In genomic region chr5:115670406-115670805, GRCm38 (mm10) we compare ENCODE assay signal across 23 mouse cellular contexts. TPM values are rescaled to one million over a fixed set of nuclear protein-coding genes. Genes with fewer than 3 reads are reported as not detected.
DNase-seq lines count a peak whose midpoint lies in the region; ATAC-seq and TF ChIP-seq lines count a peak whose summit lies in the region.
"Had no signal": no experiment of that assay in that cellular context is flagged by ENCODE, and none has a peak within 500 bp of the region (broad histone marks: within the 10 kb centered on the region; RNA-seq: fewer than 3 reads in every experiment).

No protein-coding gene starts in this region.

- H3K4me2 ChIP-seq in lung, postnatal 0 days (replicated peaks; ENCODE audit: low read depth, low read length): no peak overlapping the region
- no peak overlapping the region for H3K4me2 ChIP-seq in intestine, embryonic 15.5 days (replicated peaks)
- no peak overlapping the region for H3K4me2 ChIP-seq in stomach, embryonic 15.5 days
- H3K4me2 ChIP-seq: embryonic facial prominence, embryonic 13.5 days; forebrain, embryonic 12.5 days; heart, embryonic 15.5 days; hindbrain, embryonic 12.5 days had no signal

- peaks cover 39% of the 10 kb centered on the region; the same call in 1 of the 2 replicates for H3K27me3 ChIP-seq in heart, embryonic 10.5 days (ENCODE audit: insufficient read depth, poor library complexity, severe bottlenecking)
- no peaks in the 10 kb centered on the region for H3K27me3 ChIP-seq in lung, postnatal 0 days (replicated peaks; ENCODE audit: insufficient read depth, low read length)
- no peaks in the 10 kb centered on the region for H3K27me3 ChIP-seq in intestine, embryonic 15.5 days (replicated peaks)
- no peaks in the 10 kb centered on the region for H3K27me3 ChIP-seq in stomach, embryonic 15.5 days (replicated peaks)
- H3K27me3 ChIP-seq: embryonic facial prominence, embryonic 13.5 days; hindbrain, embryonic 12.5 days; Patski had no signal

- TF ChIP-seq EP300 in lung, postnatal 0 days (IDR thresholded peaks at IDR 0.05): no peak

- no peak overlapping the region for H3K27ac ChIP-seq in heart, embryonic 10.5 days
- no peak overlapping the region for H3K27ac ChIP-seq in lung, postnatal 0 days (ENCODE audit: low read length)
- no peak overlapping the region for H3K27ac ChIP-seq in intestine, embryonic 15.5 days
- no peak overlapping the region for H3K27ac ChIP-seq in stomach, embryonic 15.5 days
- H3K27ac ChIP-seq: embryonic facial prominence, embryonic 13.5 days; forebrain, embryonic 12.5 days; gastrocnemius, adult 2 months; heart, embryonic 15.5 days; hindbrain, embryonic 12.5 days had no signal

- no peak overlapping the region for H3K9ac ChIP-seq in lung, postnatal 0 days (replicated peaks; ENCODE audit: low read depth)
- no peak overlapping the region for H3K9ac ChIP-seq in intestine, embryonic 15.5 days
- no peak overlapping the region for H3K9ac ChIP-seq in stomach, embryonic 15.5 days
- H3K9ac ChIP-seq: forebrain, embryonic 12.5 days; heart, embryonic 15.5 days; hindbrain, embryonic 12.5 days had no signal

- 40% methylated on average over 2 of the region's 2 CpGs for WGBS in heart, embryonic 10.5 days
- 39% methylated on average over 2 of the region's 2 CpGs for WGBS in lung, postnatal 0 days
- WGBS in intestine, embryonic 15.5 days: 50% methylated on average over 2 of the region's 2 CpGs
- 42% methylated on average over 2 of the region's 2 CpGs for WGBS in stomach, embryonic 15.5 days

- ATAC-seq in lung, postnatal 0 days: peak; percentile 28; the same call in 1 of the 2 replicates
- ATAC-seq in intestine, embryonic 15.5 days: peak; percentile 88
- peak; percentile 47; the same call in 1 of the 2 replicates for ATAC-seq in stomach, embryonic 15.5 days (ENCODE audit: insufficient read depth, low FRiP score, low read depth)
- ATAC-seq: activated CD4-positive, CD25-positive, alpha-beta regulatory T cell, adult 4 months; forebrain, embryonic 16.5 days; hindbrain, embryonic 16.5 days; Patski had no signal

- H3K4me3 ChIP-seq in heart, embryonic 10.5 days: no peak overlapping the region
- H3K4me3 ChIP-seq in lung, postnatal 0 days (ENCODE audit: low read depth, low read length): no peak overlapping the region
- H3K4me3 ChIP-seq in intestine, embryonic 15.5 days (replicated peaks): no peak overlapping the region
- H3K4me3 ChIP-seq in stomach, embryonic 15.5 days (replicated peaks): no peak overlapping the region
- H3K4me3 ChIP-seq: embryonic facial prominence, embryonic 13.5 days; forebrain, embryonic 12.5 days; gastrocnemius, adult 2 months; heart, embryonic 15.5 days; hindbrain, embryonic 12.5 days had no signal

- H3K36me3 ChIP-seq in heart, embryonic 10.5 days: no peaks in the 10 kb centered on the region
- no peaks in the 10 kb centered on the region for H3K36me3 ChIP-seq in lung, postnatal 0 days (ENCODE audit: insufficient read depth, low read length)
- no peaks in the 10 kb centered on the region for H3K36me3 ChIP-seq in intestine, embryonic 15.5 days
- no peaks in the 10 kb centered on the region for H3K36me3 ChIP-seq in stomach, embryonic 15.5 days
- H3K36me3 ChIP-seq: embryonic facial prominence, embryonic 13.5 days; forebrain, embryonic 12.5 days; heart, embryonic 15.5 days; hindbrain, embryonic 12.5 days had no signal

- H3K9me3 ChIP-seq in heart, embryonic 10.5 days: no peaks in the 10 kb centered on the region
- no peaks in the 10 kb centered on the region for H3K9me3 ChIP-seq in lung, postnatal 0 days (ENCODE audit: low read length)
- H3K9me3 ChIP-seq in intestine, embryonic 15.5 days: no peaks in the 10 kb centered on the region
- H3K9me3 ChIP-seq in stomach, embryonic 15.5 days: no peaks in the 10 kb centered on the region
- H3K9me3 ChIP-seq: embryonic facial prominence, embryonic 13.5 days; forebrain, embryonic 12.5 days; heart, embryonic 15.5 days; hindbrain, embryonic 12.5 days had no signal

- DNase-seq in heart, embryonic 10.5 days (ENCODE audit: low spot score): peak; percentile 56
- DNase-seq in heart, postnatal 4 days: no peak
- DNase-seq in lung, postnatal 0 days (ENCODE audit: low spot score): no peak
- DNase-seq in lung, postnatal 25 days (ENCODE audit: low spot score): no peak
- no peak for DNase-seq in frontal cortex, adult 2 months (ENCODE audit: extremely low spot score in 1 of 2, low spot score in 1 of 2)
- DNase-seq in retina, embryonic 14.5 days (ENCODE audit: low spot score): no peak
- DNase-seq: adrenal gland, postnatal 14 days; cerebellum, adult 11-12 months; cerebellum, adult 9-10 months; cerebellum, postnatal 36 days; gastrocnemius, adult 2 months; gastrocnemius, postnatal 25 days; heart, postnatal 14 days had no signal

- TF ChIP-seq CTCF in lung, postnatal 0 days (IDR thresholded peaks at IDR 0.05): no peak

- H3K4me1 ChIP-seq in heart, embryonic 10.5 days: peaks cover 24% of the 10 kb centered on the region
- H3K4me1 ChIP-seq in lung, postnatal 0 days (ENCODE audit: insufficient read depth, low read depth, low read length): no peaks in the 10 kb centered on the region
- no peaks in the 10 kb centered on the region for H3K4me1 ChIP-seq in intestine, embryonic 15.5 days (replicated peaks)
- H3K4me1 ChIP-seq in stomach, embryonic 15.5 days: 0 out of 2 replicates have a peak, but pooled peaks cover 7% of the 10 kb centered on the region
- H3K4me1 ChIP-seq: embryonic facial prominence, embryonic 13.5 days; heart, embryonic 15.5 days had no signal

RNA-seq across cellular contexts. Expression of gene Rab35, which starts 38.7 kb away (rescaled TPM):
- polyA plus RNA-seq in heart, embryonic 10.5 days (2016; fragmentation: Nextera tagmentation; extraction: Ambion mirVana): 16.5 and 18.8 TPM in 2 replicates
- 10 to 100 TPM; 56.8 to 58.2 TPM for total RNA-seq in heart, postnatal 4 days (2021)
- 19.5 and 20.1 TPM in 2 replicates for polyA plus RNA-seq in lung, postnatal 0 days (2015; fragmentation: Nextera tagmentation; extraction: Ambion mirVana)
- 16.3 and 16.5 TPM in 2 replicates for polyA plus RNA-seq in intestine, embryonic 15.5 days (2015; fragmentation: Nextera tagmentation; extraction: Ambion mirVana)
- polyA plus RNA-seq in stomach, embryonic 15.5 days (2015; fragmentation: Nextera tagmentation; extraction: Ambion mirVana): 16.3 and 16.7 TPM in 2 replicates
- 83.5 and 83.6 TPM in 2 replicates for polyA plus RNA-seq in frontal cortex, adult 2 months (2012; rRNA removed)

Comparison
In these comparisons a context has a peak if more than half of its experiments do, and no peak if none do; other contexts are left out.
1. ATAC-seq: peak in every context shown above with its lines; median percentile 88 in intestine, embryonic 15.5 days; 47 in stomach, embryonic 15.5 days; 28 in lung, postnatal 0 days.